Mouse (Mus musculus) limb, embryonic 14.5 days (tissue): Measurements from ENCODE around the gene Igsf8. TPM values are rescaled to one million over a fixed set of nuclear protein-coding genes. Genes with fewer than 3 reads are reported as not detected.

Source experiments
- ATAC-seq: fragments of 200-750 bp; cut with Nextera tagmentation; 2 replicates; pipeline ENCODE4 v1.8.0; 2017; ENCODE audit warnings: low read depth, moderate number of reproducible peaks, moderate TSS enrichment; ENCODE audit not compliant: low FRiP score
- DNase-seq: peaks from one replicate; pipeline ENCODE4 v3.0.0-alpha.2; 2015; ENCODE audit warnings: low spot score
- H3K27ac ChIP-seq: fragments of 300-500 bp; sonication (generic); replicated peaks from 2 replicates; pipeline ENCODE4 v1.5.1; 2014; ENCODE audit warnings: low read depth, mild to moderate bottlenecking, low read length, moderate library complexity, mixed read lengths
- H3K27me3 ChIP-seq: fragments of 300-500 bp; sonication (generic); 2 replicates; pipeline ENCODE4 v1.6.1; 2014; ENCODE audit warnings: low read length, mixed read lengths; ENCODE audit not compliant: control insufficient read depth, insufficient read depth
- H3K36me3 ChIP-seq: fragments of 300-500 bp; sonication (generic); 2 replicates; pipeline ENCODE4 v1.6.1; 2014; ENCODE audit warnings: mild to moderate bottlenecking, low read length, moderate library complexity, mixed read lengths; ENCODE audit not compliant: control insufficient read depth, insufficient read depth
- H3K4me1 ChIP-seq: fragments of 300-500 bp; sonication (generic); 2 replicates; pipeline ENCODE4 v1.6.1; 2014; ENCODE audit warnings: antibody characterized with exemption, low read length, mixed read lengths; ENCODE audit not compliant: control insufficient read depth, insufficient read depth
- H3K4me2 ChIP-seq: fragments of 300-500 bp; sonication (generic); replicated peaks from 2 replicates; pipeline ENCODE4 v1.6.1; 2014; ENCODE audit warnings: low read depth, mild to moderate bottlenecking, low read length, moderate library complexity; ENCODE audit not compliant: severe bottlenecking
- H3K4me3 ChIP-seq: fragments of 300-500 bp; sonication (generic); replicated peaks from 2 replicates; pipeline ENCODE4 v1.5.1; 2014; ENCODE audit warnings: low read length
- H3K9ac ChIP-seq: fragments of 300-500 bp; sonication (generic); 2 replicates; pipeline ENCODE4 v1.6.1; 2014; ENCODE audit warnings: mild to moderate bottlenecking, low read depth, low read length, moderate library complexity; ENCODE audit not compliant: severe bottlenecking
- H3K9me3 ChIP-seq: fragments of 300-500 bp; sonication (generic); 2 replicates; pipeline ENCODE4 v1.6.1; 2016; ENCODE audit warnings: low read length; ENCODE audit not compliant: control insufficient read depth
- POLR2A ChIP-seq: fragments of 200-500 bp; IDR thresholded peaks from 2 replicates; pipeline ENCODE4 v1.8.0; 2012; ENCODE audit warnings: inconsistent platforms, mild to moderate bottlenecking, moderate library complexity, borderline replicate concordance; ENCODE audit not compliant: insufficient read depth, insufficient read length; ENCODE audit errors: extremely low read depth
- WGBS: fragments of 180-500 bp; shearing (Covaris S2); extraction: QIAGEN DNeasy Blood & Tissue Kit; methylation state at CpG from one replicate; pipeline ENCODE4 v1.1.7; 2014; 5-methylcytosine and 5-hydroxymethylcytosine counted together
- polyA plus RNA-seq, 2 experiments: library from polyadenylated mRNA; depleted of rRNA in 1 of 2; stranded (reverse) in 1 of 2; unstranded in 1 of 2; fragments of >200 nt; fragmentation: Nextera tagmentation in 1 of 2; extraction: Ambion mirVana in 1 of 2; gene quantifications; 2 replicates each; pipeline versions ENCODE4 v1.2.1 to v1.2.3; 2012 to 2014

Gene Igsf8
- polyA plus RNA-seq, 2 experiments, result 50.1 to 71.4 TPM

- H3K27ac ChIP-seq, result no peak overlapping the region
- no peak for DNase-seq
- WGBS, result 81% methylated on average over 2 of the region's 2 CpGs
- H3K36me3 ChIP-seq, result no peaks in the 10 kb centered on the region
- peaks cover 13% of the 10 kb centered on the region; the same call in 1 of the 2 replicates for H3K27me3 ChIP-seq
- ATAC-seq, result no peak
- H3K4me3 ChIP-seq, result no peak overlapping the region
- no peak for TF ChIP-seq POLR2A
- H3K9me3 ChIP-seq, result no peaks in the 10 kb centered on the region
- no peaks in the 10 kb centered on the region for H3K4me1 ChIP-seq
- H3K9ac ChIP-seq, result no peak overlapping the region
- H3K4me2 ChIP-seq, result no peak overlapping the region
These were observed 71.5 kb downstream of the Igsf8 start for GRCm38 (mm10) chr1:172332925-172333324.

GRCm38 (mm10) chr1:172333512-172333911 is 72.1 kb downstream of the Igsf8 start:
- Histone ChIP-seq H3K36me3 (no peaks in the 10 kb centered on the region), H3K9ac (no peak overlapping the region), H3K27ac (no peak overlapping the region), H3K4me1 (no peaks in the 10 kb centered on the region), H3K9me3 (no peaks in the 10 kb centered on the region), H3K27me3 (peaks cover 7% of the 10 kb centered on the region; the same call in 1 of the 2 replicates), H3K4me3 (no peak overlapping the region), H3K4me2 (no peak overlapping the region)
- 25% methylated on average over 3 of the region's 3 CpGs for WGBS
- ATAC-seq, result no peak
- no peak for TF ChIP-seq POLR2A
- no peak for DNase-seq

- no peak overlapping the region for H3K4me2 ChIP-seq
- peaks cover 14% of the 10 kb centered on the region for H3K27me3 ChIP-seq
- H3K4me1 ChIP-seq, result no peaks in the 10 kb centered on the region
- no peak for ATAC-seq
- 74% methylated on average over 15 of the region's 15 CpGs for WGBS
- H3K9me3 ChIP-seq, result no peaks in the 10 kb centered on the region
- no peak overlapping the region for H3K4me3 ChIP-seq
- no peaks in the 10 kb centered on the region for H3K36me3 ChIP-seq
- no peak for DNase-seq
- no peak overlapping the region for H3K9ac ChIP-seq
- H3K27ac ChIP-seq, result no peak overlapping the region
- TF ChIP-seq POLR2A, result no peak
These were observed 74.4 kb downstream of the Igsf8 start for GRCm38 (mm10) chr1:172335804-172336203.

GRCm38 (mm10) chr1:172337411-172338185 is 76.2 kb downstream of the Igsf8 start:
- ATAC-seq, result no peak
- TF ChIP-seq POLR2A, result no peak
- Histone ChIP-seq H3K36me3 (no peaks in the 10 kb centered on the region), H3K9ac (no peak overlapping the region), H3K4me1 (no peaks in the 10 kb centered on the region), H3K27me3 (peaks cover 31% of the 10 kb centered on the region), H3K4me3 (no peak overlapping the region), H3K9me3 (no peaks in the 10 kb centered on the region), H3K4me2 (no peak overlapping the region), H3K27ac (no peak overlapping the region)
- no peak for DNase-seq
- WGBS, result 46% methylated on average over 2 of the region's 2 CpGs

GRCm38 (mm10) chr1:172340729-172341321 is 79.4 kb downstream of the Igsf8 start, which contains the start of gene Kcnj10:
TSS of gene Kcnj10 (plus strand) at chr1:172341210.
- H3K27me3 ChIP-seq, result peaks cover 36% of the 10 kb centered on the region
- peak within 1 kb of the TSS; percentile 34 for H3K4me3 ChIP-seq
- DNase-seq, result peak; percentile 76
- no peak within 1 kb of the TSS for H3K27ac ChIP-seq
- no peak for TF ChIP-seq POLR2A
- no peaks in the 10 kb centered on the region for H3K9me3 ChIP-seq
- ATAC-seq, result peak; percentile 91
- no peaks in the 10 kb centered on the region for H3K36me3 ChIP-seq
- H3K9ac ChIP-seq, result 0 out of 2 replicates have a peak within 1 kb of the TSS, but pooled peaks have one; percentile 36
- H3K4me2 ChIP-seq, result peak within 1 kb of the TSS; percentile 48
- WGBS, result 3% methylated on average over 38 of the region's 38 CpGs
- H3K4me1 ChIP-seq, result no peaks in the 10 kb centered on the region
